Mouse (Mus musculus) retina, postnatal 7 days (tissue): Measurements from ENCODE around the gene Lnpep.

ENCODE experiments used
- DNase-seq: peaks from one replicate; pipeline ENCODE4 v3.0.0-alpha.2; 2012; ENCODE audit warnings: low read depth, low spot score

Lnpep gene

DNA sequence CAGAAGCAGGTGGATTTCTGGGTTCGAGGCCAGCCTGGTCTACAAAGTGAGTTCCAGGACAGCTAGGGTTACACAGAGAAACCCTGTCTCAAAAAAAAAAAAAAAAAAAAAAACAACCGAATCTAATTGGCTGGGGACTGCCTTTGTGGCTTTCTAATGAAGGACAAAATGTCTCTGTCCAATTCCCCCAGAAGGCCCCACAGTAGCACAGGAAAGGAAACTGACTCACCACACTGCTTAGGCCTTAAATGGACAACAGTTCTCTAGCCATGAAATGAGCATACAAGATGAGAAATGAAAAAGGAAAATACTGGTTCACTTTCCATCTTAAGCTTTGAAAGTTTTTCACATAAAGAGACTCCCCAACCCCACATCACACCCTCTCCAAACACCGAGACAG lies 15.3 kb downstream of the Lnpep start:
- no peak for DNase-seq

DNA sequence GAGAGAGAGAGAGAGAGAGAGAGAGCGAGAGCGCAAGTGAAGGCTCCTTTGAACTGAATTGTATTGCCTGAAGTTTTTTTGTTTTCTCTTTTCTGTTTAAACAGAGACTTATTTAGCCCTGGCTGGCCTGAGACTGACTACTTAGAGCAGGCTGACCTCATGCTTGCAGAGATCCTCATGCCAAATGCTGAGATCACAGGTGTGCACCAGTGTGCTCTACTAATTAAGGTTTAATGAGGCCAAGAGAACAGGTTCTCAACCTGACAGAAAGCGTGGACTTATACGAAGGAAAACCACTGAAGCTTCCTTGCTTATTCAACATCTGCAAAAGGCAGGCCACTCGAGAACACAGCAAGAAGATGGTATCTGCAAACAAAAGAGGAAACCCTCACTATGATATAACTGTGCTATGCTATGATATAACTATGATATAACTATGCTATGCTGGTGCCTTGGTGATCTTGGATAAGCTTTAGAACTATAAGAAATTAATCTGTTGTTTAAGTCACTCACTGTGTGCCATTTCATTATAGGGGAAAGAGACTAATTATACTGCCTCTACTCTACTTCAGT lies 16.3 kb downstream of the Lnpep start:
- no peak for DNase-seq

DNA sequence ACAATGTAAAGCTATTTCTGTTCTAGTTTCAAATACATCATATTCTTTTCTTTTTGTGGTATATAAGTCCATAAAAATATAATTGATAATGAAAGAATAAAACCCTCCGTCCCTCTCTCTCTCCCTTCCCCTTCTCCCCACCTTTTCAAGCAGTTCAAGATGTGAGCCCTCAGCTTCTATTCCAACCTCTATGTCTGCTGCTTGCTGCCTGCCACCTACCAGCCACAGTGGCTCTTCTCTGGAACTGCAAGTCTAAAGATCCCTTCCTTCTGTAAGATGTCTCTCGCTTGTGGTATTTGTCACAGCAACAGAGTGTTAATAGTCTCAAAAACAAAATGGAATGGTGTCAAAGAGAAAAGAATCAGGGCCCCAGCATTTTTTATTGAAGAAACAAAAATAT lies 20.3 kb downstream of the Lnpep start:
- DNase-seq, result no peak

DNA sequence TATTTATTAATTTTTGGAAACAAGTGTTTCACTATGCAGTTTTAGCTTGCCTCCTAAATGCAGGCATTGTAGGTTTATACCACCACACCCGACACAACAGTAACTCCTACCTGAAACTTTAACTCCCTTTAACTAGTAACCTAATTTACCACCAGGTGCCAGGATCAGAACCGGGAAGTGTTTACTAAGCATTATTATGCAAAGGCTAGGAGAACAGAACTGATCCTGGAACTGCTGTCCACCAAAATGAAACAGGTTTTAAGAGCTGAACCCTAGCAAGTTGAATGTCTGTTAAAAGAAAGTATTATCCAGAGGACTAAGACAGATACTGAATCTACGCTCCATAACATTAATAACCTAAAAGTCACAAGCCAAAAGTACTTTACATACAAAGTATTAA lies 21.2 kb downstream of the Lnpep start:
- DNase-seq, result no peak

DNA sequence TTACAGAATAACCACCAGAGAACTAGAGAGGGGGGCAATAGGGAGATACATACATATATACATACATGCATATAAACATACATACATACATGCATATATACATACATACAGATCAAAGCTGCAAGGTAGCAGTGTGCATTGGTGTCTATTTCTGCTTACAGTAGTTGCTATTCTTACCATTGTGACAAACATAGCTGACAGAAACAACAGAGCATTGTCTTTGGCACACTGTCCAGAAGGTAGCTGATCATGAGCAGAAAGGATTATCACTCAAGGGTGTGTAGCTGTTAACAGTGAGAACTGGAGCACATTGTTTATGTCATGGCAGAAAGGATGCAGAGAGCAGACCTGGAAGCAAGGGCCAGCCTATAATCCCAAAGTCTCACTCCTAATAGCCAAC lies 22.1 kb downstream of the Lnpep start:
- DNase-seq, result no peak

DNA sequence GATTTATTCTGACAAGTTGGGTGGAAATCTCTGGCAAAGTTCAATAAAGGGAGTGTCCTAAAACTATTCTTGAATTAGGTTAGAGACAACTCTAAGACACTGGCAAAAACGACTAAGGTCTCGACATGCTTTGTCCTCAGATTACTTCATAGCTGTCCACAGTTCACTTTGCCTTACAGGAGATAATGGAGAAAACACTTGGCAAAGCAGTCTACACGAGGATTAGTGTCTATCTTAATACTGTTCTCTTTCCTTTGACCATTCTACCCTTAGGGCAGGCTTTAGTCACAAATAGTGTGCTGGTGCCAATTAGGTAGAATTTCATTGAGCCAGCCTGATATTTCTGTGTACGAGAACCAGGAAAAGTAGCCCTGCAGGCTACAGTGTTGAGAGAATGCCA lies 22.5 kb downstream of the Lnpep start:
- no peak for DNase-seq

DNA sequence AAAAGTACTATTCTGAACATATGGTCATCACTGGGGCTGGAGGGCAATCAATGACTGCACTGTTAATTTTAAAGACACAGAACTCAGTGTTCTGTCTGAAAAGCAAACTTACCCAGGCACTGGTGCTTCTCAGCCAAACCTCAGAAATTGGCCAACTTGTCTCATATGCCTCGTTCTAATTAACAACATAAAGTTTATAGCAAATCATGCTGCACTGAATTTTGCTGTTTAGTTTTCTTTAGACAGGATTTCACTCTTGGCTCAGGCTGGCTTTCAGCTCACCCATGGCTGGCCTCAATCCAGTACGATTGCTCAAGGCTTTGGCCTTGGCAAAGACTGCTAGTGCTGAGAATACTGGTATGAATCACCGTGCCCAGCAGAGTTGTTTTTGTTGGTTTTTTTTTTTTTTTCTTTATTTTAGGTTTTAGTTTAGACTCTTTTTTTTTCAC lies 24.0 kb downstream of the Lnpep start:
- DNase-seq, result no peak

DNA sequence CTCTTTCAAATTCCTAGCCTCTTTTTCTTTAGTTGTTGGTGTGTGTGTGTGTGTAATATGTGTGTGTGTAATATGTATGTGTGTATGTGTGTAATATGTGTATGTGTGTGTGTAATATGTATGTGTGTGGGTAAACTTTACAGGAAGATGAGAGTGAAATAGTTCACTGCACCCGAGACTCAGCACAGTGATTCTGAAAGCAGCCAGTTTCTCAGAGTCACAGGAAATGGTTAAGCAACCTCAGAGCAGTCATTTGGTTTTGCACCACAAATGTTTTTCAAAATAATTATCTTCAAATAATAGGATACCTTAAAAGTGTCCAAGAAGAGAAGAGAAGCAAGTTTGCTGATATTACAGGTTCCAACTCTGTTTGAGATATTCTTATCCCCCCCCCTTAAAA lies 24.8 kb downstream of the Lnpep start:
- no peak for DNase-seq

DNA sequence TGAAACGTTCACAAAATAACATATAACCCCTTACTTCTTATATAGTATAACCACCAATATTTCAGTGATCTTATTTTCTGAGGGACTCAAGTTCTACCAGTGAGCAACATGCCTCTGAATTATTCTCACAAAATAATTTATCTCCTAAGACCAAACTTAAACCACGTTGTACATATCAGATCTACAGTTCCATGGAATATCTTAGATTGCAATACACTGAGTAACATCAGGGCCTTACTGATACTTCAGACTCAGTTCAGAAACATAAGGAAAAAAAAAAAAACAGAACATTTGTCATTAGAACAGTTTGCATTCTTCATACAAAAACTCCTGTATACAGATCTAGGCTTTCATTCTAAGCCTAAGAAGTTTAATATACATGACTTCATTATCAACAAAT lies 26.5 kb downstream of the Lnpep start:
- no peak for DNase-seq

DNA sequence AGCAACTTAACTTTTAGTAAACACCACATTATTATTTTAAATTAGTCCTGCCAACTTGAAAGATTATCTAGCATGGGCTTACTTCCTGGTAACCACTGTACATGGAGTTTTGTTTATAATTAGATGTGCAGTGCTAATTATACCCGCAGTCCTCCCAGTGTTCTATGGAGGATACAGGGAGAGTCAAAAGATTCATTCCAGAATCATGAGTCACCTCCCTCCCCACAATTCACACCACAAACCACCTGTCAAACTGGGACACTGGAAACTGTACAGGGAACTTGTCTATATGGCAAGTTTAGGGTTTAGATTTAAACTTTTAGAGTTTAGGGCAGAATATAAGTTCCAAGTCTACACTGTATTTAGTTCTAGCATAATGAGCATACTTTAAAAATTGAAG lies 31.9 kb downstream of the Lnpep start:
- DNase-seq, result no peak

DNA sequence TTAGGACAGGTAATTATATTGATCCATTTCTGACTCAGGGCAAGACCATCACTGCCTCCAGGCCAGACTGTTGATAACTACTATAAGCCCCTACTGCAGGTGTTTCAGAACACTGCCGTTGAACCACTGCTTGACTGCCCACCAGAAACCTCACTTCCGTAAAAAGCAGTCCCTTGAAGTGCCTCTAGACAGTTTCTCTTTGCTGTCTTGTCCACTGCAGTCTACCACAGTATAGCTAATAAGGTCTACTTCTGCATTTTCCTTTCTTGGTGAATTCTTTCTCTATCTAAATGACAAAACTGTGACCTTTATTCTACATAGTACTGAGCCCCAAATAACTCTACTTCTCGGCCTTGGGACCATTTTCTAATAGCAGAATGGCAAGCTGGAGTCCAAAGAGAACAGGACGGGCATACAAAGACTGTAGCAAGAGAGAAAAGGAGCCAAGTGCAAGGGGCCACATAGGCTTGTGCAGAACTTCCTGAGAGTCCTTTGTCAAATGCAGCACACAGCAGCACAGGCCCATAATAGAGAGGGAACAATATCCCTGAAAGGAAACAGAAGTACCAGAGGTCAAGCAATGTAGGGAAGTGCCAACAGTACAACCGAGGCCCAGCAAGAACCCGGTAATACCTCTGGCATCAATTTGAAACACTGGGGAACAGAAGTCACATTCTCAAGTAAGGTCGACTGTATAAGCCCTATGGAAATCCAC lies 37.4 kb downstream of the Lnpep start:
- no peak for DNase-seq

DNA sequence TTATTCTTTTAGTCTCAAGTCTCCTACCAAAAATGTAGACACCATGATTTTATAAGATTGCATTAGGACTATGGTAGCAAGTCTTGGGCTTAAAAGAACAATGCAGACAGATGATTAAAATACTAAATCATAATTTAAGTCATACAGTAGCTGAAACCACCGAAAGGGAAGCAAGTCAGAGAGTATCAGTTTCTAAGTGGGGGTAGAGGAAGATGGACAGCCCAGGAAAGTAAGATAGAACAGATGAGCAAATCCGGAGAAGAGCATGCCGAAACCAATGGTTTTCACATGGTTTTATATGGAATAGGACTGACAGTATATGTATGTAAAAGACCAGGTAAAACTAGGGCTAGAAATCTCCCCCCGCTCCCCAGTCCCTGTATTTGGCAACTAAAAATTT lies 39.7 kb downstream of the Lnpep start:
- no peak for DNase-seq

DNA sequence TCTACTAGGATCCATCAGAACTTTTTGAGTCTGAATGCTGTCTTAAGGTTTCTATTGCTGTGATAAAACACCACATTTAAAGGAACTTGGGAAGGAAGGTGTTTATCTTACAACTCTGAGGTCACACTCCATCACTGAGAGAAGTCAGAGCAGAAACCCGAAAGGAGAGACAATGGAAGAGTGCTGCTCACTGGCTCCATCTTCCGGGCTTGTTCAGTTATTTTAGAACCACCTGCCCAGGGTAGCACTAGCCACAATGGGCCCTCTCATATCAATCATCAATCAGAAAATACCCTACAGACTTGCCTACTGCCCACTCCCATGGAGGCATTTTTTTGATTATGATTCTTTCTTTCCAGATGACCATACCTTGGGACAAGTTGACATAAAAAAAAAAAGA lies 41.0 kb downstream of the Lnpep start:
- DNase-seq, result no peak

DNA sequence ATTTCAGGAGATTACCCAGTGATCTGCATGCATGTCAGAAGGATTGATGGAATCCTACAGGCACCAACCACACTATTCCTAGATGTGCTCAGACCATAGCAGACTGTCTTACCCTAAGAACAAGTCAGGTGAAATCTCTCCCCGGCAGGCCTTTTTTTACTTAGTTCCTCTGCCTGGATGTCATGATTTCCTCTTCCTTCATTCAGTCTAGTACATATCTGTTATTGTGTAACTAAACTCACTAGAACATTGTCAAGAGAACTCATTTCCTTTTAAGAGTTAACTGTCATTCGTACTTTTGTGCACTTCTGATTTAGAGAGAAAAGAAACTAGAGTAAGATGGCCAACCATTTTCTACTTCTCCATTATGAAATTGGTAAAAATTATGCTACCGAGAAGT lies 43.6 kb downstream of the Lnpep start:
- DNase-seq, result no peak

DNA sequence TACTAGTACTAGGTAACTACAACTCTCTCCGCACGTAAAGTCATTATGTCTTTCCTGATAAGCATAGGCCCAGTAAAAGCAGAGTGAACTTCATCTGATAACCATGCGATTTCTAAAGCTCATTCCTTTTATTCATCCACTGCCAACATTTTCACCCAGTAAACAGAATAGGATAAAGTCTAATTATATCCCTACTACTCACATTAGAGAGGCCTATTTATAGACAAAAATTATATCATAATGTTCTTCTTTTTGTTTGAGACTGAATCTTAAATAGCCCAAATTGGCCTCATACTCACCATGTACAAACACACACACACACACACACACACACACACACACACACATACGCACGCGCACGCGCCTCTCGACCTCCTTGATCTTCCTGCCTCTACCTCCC lies 48.5 kb downstream of the Lnpep start:
- DNase-seq, result no peak

DNA sequence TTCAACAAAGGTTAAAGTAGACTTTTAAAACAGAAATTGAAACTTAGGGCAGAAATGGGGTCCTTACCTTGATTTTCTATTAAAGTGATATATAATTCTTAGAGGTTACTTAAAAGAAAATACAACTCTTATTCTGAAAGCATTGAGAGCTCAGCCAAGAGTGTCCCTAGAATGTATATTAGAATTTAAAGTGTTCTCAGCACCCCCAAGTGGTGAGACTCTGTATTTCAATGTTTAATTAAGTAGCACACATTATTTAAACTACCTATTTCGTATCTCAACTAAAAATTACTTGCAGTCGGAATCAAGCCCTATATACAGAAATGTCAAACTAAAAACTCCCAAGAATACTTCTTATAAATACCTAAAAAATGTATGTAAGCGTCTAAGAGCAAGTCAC lies 57.8 kb downstream of the Lnpep start:
- DNase-seq, result peak; percentile 32

DNA sequence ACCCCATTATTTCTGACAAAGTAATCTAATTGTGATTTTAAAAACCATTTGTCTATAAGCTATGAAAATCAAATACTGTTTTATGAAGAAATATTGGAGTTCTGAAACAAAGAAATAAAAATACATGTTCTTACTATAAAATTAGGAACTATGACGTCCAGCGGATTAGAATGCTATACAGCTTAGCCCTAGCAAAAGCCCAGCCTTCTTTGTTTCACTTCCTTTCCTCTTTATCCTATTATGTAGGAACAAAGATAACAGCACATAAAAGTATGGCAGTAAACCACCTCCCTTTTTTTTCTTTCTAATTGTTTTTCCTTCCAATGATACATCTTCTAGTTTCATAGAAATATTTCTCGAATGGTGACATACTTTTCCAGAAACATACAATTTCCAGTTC lies 75.9 kb downstream of the Lnpep start:
- no peak for DNase-seq

DNA sequence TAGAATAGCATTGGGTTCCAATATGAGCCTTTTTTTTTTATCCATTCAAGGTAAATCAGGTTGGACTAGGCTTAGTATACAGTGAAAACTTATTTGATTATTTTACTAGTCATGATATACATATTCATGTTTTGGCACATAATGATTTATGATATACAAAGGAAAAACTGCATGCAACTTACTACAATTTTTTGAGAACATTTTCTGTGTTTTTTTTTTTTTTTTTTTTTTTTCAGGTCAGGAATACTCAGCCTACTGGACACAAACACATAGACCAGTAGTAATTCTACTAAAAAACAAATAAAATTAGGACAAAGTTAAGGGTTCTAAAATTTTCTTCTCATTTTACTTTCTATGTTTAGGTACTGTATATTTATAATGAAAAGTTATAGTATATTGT lies 93.5 kb downstream of the Lnpep start:
- no peak for DNase-seq

DNA sequence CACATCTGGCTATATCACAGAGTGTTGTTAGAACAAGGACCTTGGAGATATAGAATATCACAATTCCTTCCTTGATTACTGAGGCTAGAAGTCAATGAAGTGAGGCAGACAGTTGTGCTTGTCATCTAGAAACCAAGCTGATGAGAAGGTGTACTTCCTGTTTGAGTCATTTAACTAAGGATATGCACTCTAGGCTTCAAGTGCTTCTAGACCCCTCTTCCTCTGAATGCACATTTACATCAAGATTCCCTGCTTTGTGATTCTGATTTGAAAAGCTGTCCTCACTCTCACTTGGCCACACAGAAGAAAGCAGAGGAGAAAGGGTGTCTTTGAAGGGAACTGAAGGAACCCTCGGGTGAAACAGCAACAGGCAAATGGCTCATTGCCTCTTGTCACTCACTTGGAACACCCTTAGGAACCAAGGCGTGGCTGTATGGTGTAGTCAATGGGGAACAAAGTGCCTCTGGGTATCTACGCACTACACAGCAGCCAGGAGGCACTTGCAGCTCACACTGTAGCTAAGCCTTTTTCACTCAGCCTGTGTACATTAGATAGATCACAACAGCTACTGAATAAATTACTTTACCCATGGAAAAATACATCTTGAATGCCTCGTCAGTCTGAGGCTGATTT lies 108.3 kb downstream of the Lnpep start:
- DNase-seq, result no peak

DNA sequence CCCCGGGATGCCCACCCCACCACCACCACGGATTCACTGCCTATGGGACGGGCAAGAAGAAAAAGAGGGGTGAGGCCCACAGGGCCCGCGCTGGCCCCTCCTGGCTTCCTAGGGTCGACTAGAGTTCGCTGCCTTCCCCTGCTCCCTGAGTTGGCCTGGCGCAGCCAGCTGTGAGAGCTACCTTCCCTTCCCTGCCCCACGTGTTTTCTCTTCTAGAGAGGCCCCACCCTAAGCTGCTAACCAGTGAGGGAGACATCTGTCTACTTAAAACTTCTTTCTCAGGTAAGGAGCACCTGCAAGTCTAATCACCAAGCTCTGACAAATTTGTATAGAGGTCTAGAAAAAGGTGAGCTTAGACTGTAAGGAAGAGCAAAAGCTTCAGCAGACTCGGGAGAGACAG lies 118.2 kb downstream of the Lnpep start:
- DNase-seq, result no peak

DNA sequence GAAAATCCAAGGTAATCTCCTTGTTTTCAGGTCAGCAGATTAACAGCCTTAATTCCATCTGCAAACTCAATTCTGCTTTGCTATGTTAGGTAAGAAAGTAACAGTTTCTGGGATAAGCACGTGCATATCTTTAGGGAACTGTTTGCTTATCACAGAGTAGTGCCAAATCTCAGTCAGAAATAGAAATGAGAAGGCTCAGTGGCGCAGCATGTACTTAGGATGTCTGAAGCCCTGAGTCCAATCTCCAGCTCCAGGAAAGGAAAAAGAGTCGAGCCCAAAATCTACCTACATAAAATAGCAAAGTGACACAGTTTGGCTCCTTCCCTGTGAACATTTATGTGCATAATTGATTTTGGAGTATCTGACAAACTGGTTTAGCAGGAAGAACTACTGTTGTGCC lies 125.6 kb downstream of the Lnpep start:
- DNase-seq, result no peak

DNA sequence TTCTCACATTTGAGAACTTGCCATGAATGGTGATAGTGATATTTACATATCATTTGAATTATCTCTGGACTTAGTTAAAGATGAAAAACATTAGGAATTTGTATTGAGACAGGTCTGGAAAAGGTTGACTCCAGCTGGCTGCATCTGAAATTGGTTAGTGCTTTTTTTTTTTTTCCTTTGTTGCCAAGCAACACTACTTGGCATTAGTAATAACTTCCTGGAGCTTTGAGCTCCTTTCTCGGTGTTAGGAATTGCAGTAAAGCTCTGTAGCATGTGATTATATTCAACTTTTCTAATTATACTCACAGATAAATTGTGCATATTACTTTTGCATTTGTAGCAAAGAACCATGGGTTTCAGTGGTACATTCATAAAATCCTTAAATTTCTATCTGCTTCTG lies 126.0 kb downstream of the Lnpep start:
- DNase-seq, result no peak

DNA sequence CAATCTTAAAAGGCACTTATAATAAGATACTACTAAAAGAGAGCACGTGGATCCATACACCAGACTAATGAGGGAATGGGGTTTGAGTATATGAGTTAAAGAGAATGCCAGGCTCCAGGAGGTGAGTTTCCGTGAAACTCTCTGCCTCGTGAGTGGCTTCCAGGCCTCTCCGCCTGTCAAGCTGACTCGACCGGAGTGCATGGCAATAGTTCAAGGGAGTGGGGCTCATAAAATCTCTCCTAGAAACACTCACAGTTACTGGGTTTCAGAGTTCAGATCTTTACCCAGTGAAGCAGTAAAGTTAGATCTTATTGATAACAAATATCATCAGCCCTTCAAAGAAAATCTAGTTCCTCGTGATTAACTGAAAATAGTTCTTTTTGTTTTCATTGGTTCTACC lies 128.1 kb downstream of the Lnpep start:
- DNase-seq, result no peak
